In genomic region chr5:34968386-34968785, GRCm38 (mm10) we compare ENCODE assay signal across 11 mouse cellular contexts. TPM values are rescaled to one million over a fixed set of nuclear protein-coding genes. Genes with fewer than 3 reads are reported as not detected.
DNase-seq lines count a peak whose midpoint lies in the region; ATAC-seq and TF ChIP-seq lines count a peak whose summit lies in the region.
"Had no signal": no experiment of that assay in that cellular context is flagged by ENCODE, and none has a peak within 500 bp of the region (broad histone marks: within the 10 kb centered on the region; RNA-seq: fewer than 3 reads in every experiment).

No protein-coding gene starts in this region.

- no peaks in the 10 kb centered on the region for H3K9me3 ChIP-seq in hindbrain, embryonic 13.5 days
- no peaks in the 10 kb centered on the region for H3K9me3 ChIP-seq in hindbrain, embryonic 12.5 days (replicated peaks)
- no peaks in the 10 kb centered on the region for H3K9me3 ChIP-seq in heart, embryonic 13.5 days
- no peaks in the 10 kb centered on the region for H3K9me3 ChIP-seq in forebrain, postnatal 0 days (ENCODE audit: low read length)
- H3K9me3 ChIP-seq: stomach, embryonic 15.5 days had no signal

- H3K36me3 ChIP-seq in hindbrain, embryonic 13.5 days = peaks cover 59% of the 10 kb centered on the region
- peaks cover 44% of the 10 kb centered on the region for H3K36me3 ChIP-seq in hindbrain, embryonic 12.5 days
- peaks cover 61% of the 10 kb centered on the region for H3K36me3 ChIP-seq in heart, embryonic 13.5 days
- H3K36me3 ChIP-seq in forebrain, postnatal 0 days (ENCODE audit: insufficient read depth) = peaks cover 41% of the 10 kb centered on the region

- 77% methylated on average over 5 of the region's 5 CpGs for WGBS in hindbrain, embryonic 13.5 days
- 77% methylated on average over 5 of the region's 5 CpGs for WGBS in hindbrain, embryonic 12.5 days
- 71% methylated on average over 5 of the region's 5 CpGs for WGBS in heart, embryonic 13.5 days
- 77% methylated on average over 5 of the region's 5 CpGs for WGBS in forebrain, postnatal 0 days

- no peak overlapping the region for H3K9ac ChIP-seq in hindbrain, embryonic 13.5 days
- no peak overlapping the region for H3K9ac ChIP-seq in hindbrain, embryonic 12.5 days
- H3K9ac ChIP-seq in heart, embryonic 13.5 days = 0 out of 2 replicates have a peak overlapping the region, but pooled peaks have one; percentile 5
- no peak overlapping the region for H3K9ac ChIP-seq in forebrain, postnatal 0 days
- H3K9ac ChIP-seq: stomach, embryonic 15.5 days had no signal

- no peak for ATAC-seq in hindbrain, embryonic 13.5 days (ENCODE audit: low FRiP score)
- no peak for ATAC-seq in hindbrain, embryonic 12.5 days (ENCODE audit: low FRiP score)
- ATAC-seq in heart, embryonic 13.5 days (ENCODE audit: extremely low read depth, insufficient number of reproducible peaks, low FRiP score, low TSS enrichment) = no peak
- ATAC-seq in forebrain, postnatal 0 days = no peak

- no peak for TF ChIP-seq CTCF in forebrain, postnatal 0 days (IDR thresholded peaks at IDR 0.05; ENCODE audit: low read depth)

- H3K4me3 ChIP-seq in hindbrain, embryonic 13.5 days = no peak overlapping the region
- H3K4me3 ChIP-seq in hindbrain, embryonic 12.5 days = no peak overlapping the region
- no peak overlapping the region for H3K4me3 ChIP-seq in heart, embryonic 13.5 days
- H3K4me3 ChIP-seq in forebrain, postnatal 0 days (ENCODE audit: low read depth, low read length) = no peak overlapping the region
- H3K4me3 ChIP-seq: stomach, embryonic 15.5 days had no signal

- H3K4me1 ChIP-seq in hindbrain, embryonic 13.5 days (replicated peaks) = peaks cover 9% of the 10 kb centered on the region; the same call in 1 of the 2 replicates
- H3K4me1 ChIP-seq in hindbrain, embryonic 12.5 days = no peaks in the 10 kb centered on the region
- peaks cover 59% of the 10 kb centered on the region for H3K4me1 ChIP-seq in heart, embryonic 13.5 days
- H3K4me1 ChIP-seq in forebrain, postnatal 0 days (ENCODE audit: insufficient read depth) = no peaks in the 10 kb centered on the region
- H3K4me1 ChIP-seq: stomach, embryonic 15.5 days had no signal

- no peak overlapping the region for H3K4me2 ChIP-seq in hindbrain, embryonic 13.5 days
- no peak overlapping the region for H3K4me2 ChIP-seq in hindbrain, embryonic 12.5 days (replicated peaks)
- no peak overlapping the region for H3K4me2 ChIP-seq in heart, embryonic 13.5 days
- H3K4me2 ChIP-seq in forebrain, postnatal 0 days (ENCODE audit: low read depth) = no peak overlapping the region
- H3K4me2 ChIP-seq: stomach, embryonic 15.5 days had no signal

- peak; percentile 67 for DNase-seq in liver
- DNase-seq in lung, postnatal 10 days = peak; percentile 78
- DNase-seq in forebrain, postnatal 0 days = no peak
- no peak for DNase-seq in cerebellum, adult 18-20 months
- no peak for DNase-seq in thymus, postnatal 4 days
- DNase-seq: adrenal gland, adult 2 months; right cerebral cortex, postnatal 14 days had no signal

- H3K27ac ChIP-seq in hindbrain, embryonic 13.5 days = 0 out of 2 replicates have a peak overlapping the region, but pooled peaks have one; percentile 12
- no peak overlapping the region for H3K27ac ChIP-seq in hindbrain, embryonic 12.5 days
- no peak overlapping the region for H3K27ac ChIP-seq in heart, embryonic 13.5 days (replicated peaks)
- no peak overlapping the region for H3K27ac ChIP-seq in forebrain, postnatal 0 days (ENCODE audit: low read depth, low read length)
- H3K27ac ChIP-seq: stomach, embryonic 15.5 days had no signal

- H3K27me3 ChIP-seq in hindbrain, embryonic 13.5 days = no peaks in the 10 kb centered on the region
- H3K27me3 ChIP-seq in hindbrain, embryonic 12.5 days = no peaks in the 10 kb centered on the region
- no peaks in the 10 kb centered on the region for H3K27me3 ChIP-seq in heart, embryonic 13.5 days (replicated peaks)
- H3K27me3 ChIP-seq in forebrain, postnatal 0 days (ENCODE audit: insufficient read depth, low read length) = no peaks in the 10 kb centered on the region
- H3K27me3 ChIP-seq: stomach, embryonic 15.5 days had no signal

RNA-seq across cellular contexts. Expression of gene Rgs12, which starts 19.1 kb away (rescaled TPM):
- polyA plus RNA-seq in hindbrain, embryonic 13.5 days (2015; fragmentation: Nextera tagmentation; extraction: Ambion mirVana) = 54.9 and 59.1 TPM in 2 replicates
- polyA plus RNA-seq in hindbrain, embryonic 12.5 days (2016; fragmentation: Nextera tagmentation; extraction: Ambion mirVana) = 65.3 and 67.3 TPM in 2 replicates
- 28.9 and 30.7 TPM in 2 replicates for polyA plus RNA-seq in heart, embryonic 13.5 days (2015; fragmentation: Nextera tagmentation; extraction: Ambion mirVana)
- total RNA-seq in forebrain, postnatal 0 days (2014; rRNA removed) = 60.0 and 73.8 TPM in 2 replicates
- polyA plus RNA-seq in forebrain, postnatal 0 days (2015; fragmentation: Nextera tagmentation; extraction: Ambion mirVana) = 32.3 and 34.5 TPM in 2 replicates

Comparison
In these comparisons a context has a peak if more than half of its experiments do, and no peak if none do; other contexts are left out.
1. DNase-seq: peak in liver (single experiment) and lung, postnatal 10 days (single experiment); none in forebrain, postnatal 0 days (single experiment), cerebellum, adult 18-20 months (0 of 2) and thymus, postnatal 4 days (single experiment).